Mouse (Mus musculus): Measurements from ENCODE around the gene Gdf1. TPM values are rescaled to one million over a fixed set of nuclear protein-coding genes. Genes with fewer than 3 reads are reported as not detected.
A peak's percentile ranks its signal among the peaks of the same experiment; 100 is the strongest.

Gene Gdf1
- 10 to 100 TPM; 16.4 to 19.1 TPM for total RNA-seq (2021)
- long read RNA-seq, experiment 1, transcript Gdf1-201 (2 exons, 1,349 nt), result major isoform, 10 of 10 reads
- long read RNA-seq, experiment 1, partial matches to known transcripts, result 0 of 10 reads
- long read RNA-seq, experiment 1, other reads (novel, unspliced or antisense), result 0 of 10 reads
- long read RNA-seq, experiment 2, transcript Gdf1-201 (2 exons, 1,349 nt), result major isoform, 11 of 29 reads
- long read RNA-seq, experiment 2, partial matches to known transcripts, result 0 of 29 reads
- long read RNA-seq, experiment 2, other reads (novel, unspliced or antisense), result 18 of 29 reads

DNA sequence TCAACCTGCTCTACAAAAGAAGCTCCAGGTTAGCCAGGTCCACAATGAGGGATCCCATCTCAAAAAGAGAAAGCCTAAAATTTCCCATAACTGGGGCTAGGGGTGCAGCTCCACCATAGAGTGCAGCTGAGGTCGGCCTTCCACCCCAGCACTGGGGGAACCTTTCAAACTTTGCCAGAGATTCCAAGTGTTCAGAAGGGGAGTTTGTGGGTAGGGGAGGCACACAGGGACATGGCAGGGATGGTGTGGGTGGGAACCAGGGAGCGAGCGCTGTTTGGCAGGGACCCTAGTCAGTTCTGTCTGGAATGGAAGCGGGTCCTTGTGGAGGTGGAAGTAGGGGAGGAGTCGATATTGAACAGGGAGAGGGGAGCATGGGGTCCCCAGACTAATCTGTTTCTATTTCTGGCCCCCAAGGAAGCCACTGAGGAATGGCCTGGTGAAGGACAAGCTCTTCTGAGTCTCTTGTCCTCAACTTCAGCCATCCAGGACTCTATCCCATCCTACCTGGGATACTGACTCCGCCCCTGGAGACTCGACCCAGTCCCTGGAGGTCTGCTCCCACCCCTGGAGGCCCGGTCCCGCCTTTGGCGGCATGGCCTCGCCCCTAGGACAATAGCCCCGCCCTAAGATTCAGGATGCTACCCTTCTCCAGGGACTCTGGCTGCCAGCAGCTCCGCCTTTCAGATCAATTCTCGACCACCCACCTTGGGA lies at the start of gene Gdf1:
Gene Gdf1 (plus strand): TSS at position 694 of the 711 bp plus-strand sequence.
- no peak for DNase-seq (ENCODE audit: low spot score in 2 of 2)

DNA sequence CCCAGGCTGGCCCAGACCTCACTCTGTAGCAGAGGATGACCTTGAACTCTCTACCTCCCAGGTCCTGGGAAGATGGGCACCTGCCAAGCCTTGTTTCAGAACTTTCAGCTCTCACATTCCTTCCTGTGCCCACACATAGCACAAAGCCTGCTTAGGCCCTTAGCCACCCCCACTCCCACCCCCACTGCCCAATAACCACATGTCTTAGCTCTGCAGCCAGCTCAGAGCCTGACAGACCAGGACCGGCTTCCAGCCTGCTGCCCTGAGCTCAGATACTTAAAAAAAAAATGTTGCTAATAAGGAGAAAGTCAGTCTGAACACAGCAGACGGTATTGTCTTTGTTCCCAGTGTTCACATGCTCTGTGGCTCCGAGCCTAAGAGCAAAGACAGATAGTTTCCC lies 48.6 kb upstream of the Gdf1 start:
- no peak for DNase-seq (ENCODE audit: low spot score in 2 of 2)

DNA sequence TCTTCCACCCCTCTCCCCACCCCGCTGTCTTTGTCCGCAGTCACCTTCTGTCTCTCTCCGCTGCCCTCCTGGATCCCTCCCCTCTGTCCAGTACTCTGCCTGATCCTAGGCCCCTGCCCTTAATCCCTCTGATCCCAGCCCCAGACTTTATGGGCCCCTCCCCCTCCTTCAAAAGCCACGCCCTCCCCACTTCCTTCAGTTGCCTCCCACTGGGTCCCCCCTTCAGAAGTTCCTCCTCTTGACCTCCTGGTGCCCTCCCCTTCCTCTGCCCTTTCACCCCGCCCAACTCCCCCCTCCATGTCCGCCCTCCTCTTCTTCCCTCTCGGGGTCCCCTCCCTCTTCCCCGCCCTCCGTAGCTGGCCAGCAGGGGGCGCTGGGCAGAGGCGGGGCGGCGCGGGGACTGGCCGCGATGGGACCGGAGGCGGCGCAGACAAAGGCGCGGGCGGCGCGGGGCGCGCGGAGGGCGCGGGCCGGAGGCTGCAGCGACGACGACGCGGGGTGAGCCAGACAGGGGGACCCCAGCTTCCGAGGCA lies 46.9 kb upstream of the Gdf1 start, which contains the start of gene Homer3:
Gene Homer3 (plus strand): TSS at position 225 of the 533 bp plus-strand sequence.
- peak; percentile 70 to 74 for DNase-seq (ENCODE audit: low spot score in 2 of 2)

GRCm38 (mm10) chr8:70283136-70284077 lies 46.2 kb upstream of the Gdf1 start:
- DNase-seq (ENCODE audit: low spot score in 2 of 2), result peak in 1 of 2 experiments; percentile 14

- DNase-seq (ENCODE audit: low spot score in 2 of 2), result no peak
Measured at GRCm38 (mm10) chr8:70284421-70284820, 45.2 kb upstream of the Gdf1 start.

- DNase-seq (ENCODE audit: low spot score in 2 of 2), result no peak
Measured at GRCm38 (mm10) chr8:70285304-70285703, 44.3 kb upstream of the Gdf1 start.

GRCm38 (mm10) chr8:70286737-70287136 lies 42.9 kb upstream of the Gdf1 start:
- DNase-seq (ENCODE audit: low spot score in 2 of 2), result no peak

GRCm38 (mm10) chr8:70293988-70294405 lies 35.6 kb upstream of the Gdf1 start:
- DNase-seq (ENCODE audit: low spot score in 2 of 2), result no peak

- no peak for DNase-seq (ENCODE audit: low spot score in 2 of 2)
Measured at GRCm38 (mm10) chr8:70300881-70301280, 28.7 kb upstream of the Gdf1 start.

GRCm38 (mm10) chr8:70302358-70302890 lies 27.2 kb upstream of the Gdf1 start, which contains the start of the genes Ddx49 and Cope:
TSS of gene Ddx49 (minus strand) at chr8:70302489.
TSS of gene Cope (plus strand) at chr8:70302518.
- peak; percentile 95 to 96 for DNase-seq (ENCODE audit: low spot score in 2 of 2)

GRCm38 (mm10) chr8:70302901-70303300 lies 26.7 kb upstream of the Gdf1 start:
- no peak for DNase-seq (ENCODE audit: low spot score in 2 of 2)

DNA sequence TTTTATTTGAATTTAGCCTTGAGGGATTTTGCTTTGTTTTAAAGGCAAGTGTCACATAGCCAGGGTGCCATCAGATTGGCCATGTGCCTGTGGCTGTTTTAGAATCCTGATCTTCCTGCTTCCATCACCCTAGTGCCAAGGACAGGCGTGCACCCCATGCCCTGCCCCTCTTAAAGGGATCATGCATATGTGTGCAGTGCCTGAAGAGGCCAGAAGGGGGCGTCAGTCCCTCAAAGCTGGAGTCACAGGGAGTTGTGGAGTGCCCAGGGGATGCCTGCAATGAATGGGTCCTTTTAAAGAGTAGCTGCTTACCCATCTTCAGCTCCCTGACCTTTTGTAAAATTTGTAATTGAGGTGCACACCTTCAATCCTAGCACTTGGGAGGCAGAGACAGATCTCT lies 20.3 kb upstream of the Gdf1 start:
- DNase-seq (ENCODE audit: low spot score in 2 of 2), result no peak

- no peak for DNase-seq (ENCODE audit: low spot score in 2 of 2)
Measured at GRCm38 (mm10) chr8:70313399-70313798, 16.2 kb upstream of the Gdf1 start.

DNA sequence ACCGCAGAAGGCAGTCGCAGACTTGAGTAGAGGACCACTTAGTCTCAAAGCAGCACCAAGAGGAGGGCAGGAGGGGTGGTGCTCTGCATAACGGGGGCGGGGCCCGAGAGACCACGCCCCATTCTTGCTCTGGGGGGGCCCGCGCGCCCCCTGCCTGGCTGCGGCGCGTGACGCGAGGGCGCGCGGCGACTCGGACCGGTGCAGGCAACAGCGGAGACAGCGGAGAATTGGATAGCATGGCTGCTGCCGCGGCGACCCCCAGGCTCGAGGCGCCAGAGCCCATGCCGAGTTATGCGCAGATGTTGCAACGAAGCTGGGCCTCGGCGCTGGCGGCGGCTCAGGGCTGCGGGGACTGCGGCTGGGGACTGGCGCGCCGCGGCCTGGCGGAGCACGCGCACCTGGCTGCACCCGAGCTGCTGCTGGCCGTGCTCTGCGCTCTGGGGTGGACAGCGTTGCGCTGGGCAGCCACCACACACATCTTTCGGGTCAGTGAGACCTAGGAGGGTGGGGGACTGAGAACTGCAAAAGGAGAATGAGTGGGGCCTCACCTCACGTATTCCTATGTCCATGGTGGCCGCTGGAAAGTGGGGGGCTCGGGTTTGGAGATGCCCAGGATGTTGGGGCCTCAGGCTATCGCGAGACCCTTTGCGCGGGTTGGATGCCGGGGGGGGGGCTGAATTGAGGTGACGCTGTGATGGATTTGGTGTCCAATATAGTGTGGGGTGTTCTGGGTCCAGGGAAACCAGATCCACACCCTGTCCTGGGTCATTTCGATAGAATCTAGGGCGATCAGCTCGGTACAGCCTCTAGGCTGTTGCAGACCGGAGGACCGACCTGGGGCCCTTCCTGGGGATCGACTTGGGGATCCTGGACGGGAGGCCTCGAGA lies 13.8 kb upstream of the Gdf1 start, which contains the start of gene Cers1:
Gene Cers1 (plus strand): TSS at position 152 of the 887 bp plus-strand sequence.
- peak; percentile 69 to 84 for DNase-seq (ENCODE audit: low spot score in 2 of 2)

DNA sequence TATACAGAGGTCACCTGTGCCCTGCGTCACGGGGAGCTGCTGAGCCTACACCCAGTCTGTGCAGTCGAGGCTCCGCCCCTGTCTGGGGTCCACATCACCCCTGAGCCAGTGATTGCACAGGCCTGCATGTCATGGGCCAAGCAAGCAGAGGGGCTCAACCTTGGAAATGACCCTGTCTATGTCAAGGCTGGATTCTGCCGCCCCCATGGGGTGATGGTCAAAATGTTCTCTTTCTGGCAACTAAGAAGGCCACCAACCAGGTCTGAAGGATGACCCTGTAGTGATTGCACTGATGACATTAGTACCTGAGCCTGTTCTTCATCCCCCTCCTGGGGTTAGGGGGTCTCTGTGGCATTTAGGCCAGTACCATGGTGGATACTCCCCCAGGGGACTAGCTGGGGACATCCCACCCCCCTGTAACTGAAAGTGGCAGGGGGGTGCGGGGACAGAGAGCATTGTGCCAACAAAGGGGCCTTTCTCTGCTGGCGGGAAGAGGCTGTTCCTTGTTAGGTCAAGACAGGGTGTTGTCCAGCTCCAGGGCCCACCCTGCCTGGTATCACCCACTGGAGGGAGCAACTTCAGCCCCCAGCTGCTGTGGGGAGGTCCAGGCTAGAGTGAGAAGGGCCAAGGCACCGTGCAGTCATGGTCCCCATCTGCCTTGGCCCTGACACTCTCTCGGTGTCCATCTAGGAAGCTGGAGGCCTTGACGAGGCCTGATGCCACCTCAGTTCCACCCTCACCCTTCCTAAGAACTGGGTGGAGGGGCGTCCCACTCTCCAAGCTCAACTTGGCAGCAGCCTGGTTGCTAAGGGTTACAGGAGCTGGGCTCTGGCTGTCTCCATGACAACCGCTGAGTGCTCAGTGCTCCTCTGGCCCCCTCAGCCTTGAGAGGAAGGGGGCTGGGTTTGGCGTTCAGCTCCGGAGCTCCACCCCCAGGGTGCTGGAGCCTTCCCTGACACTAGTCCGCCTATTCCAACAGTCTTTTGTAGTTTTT lies 12.8 kb upstream of the Gdf1 start:
- peak; percentile 78 to 88 for DNase-seq (ENCODE audit: low spot score in 2 of 2)

GRCm38 (mm10) chr8:70317872-70318271 lies 11.7 kb upstream of the Gdf1 start:
- DNase-seq (ENCODE audit: low spot score in 2 of 2), result no peak

GRCm38 (mm10) chr8:70323716-70324115 lies 5.9 kb upstream of the Gdf1 start:
- DNase-seq (ENCODE audit: low spot score in 2 of 2), result no peak

DNA sequence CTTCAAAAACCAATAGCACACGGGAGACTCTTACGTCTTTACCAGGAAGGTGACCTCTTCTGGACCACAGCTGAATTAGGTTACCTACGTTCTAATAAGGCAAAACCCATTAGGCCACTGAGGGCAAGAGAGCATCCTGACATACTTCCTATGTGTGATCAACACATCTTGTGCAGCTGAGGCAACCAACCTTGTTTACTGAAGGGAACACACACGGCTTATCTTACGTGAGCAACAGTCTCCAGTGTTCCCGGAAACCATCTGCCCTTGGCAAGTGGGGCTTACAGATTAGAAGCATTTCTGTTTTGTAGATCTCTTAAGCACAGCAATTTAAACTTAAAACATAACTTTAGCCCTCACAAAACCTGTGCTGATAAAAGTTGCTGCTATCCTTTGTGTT lies 2.1 kb upstream of the Gdf1 start:
- DNase-seq (ENCODE audit: low spot score in 2 of 2), result no peak
